Mouse (Mus musculus) liver, adult 2 months (tissue): ENCODE results near the gene Acox3. TPM values are rescaled to one million over a fixed set of nuclear protein-coding genes. Genes with fewer than 3 reads are reported as not detected.

Experiments
- DNase-seq: peaks from one replicate; pipeline ENCODE4 v3.0.0-alpha.2; 2011; ENCODE audit warnings: low read depth, low spot score; ENCODE audit errors: extremely low read depth
- H3K27ac ChIP-seq: fragments of 200-500 bp; replicated peaks from 2 replicates; pipeline ENCODE4 v1.5.1; 2012; ENCODE audit warnings: low read depth, mild to moderate bottlenecking, control low read depth, inconsistent platforms, low read length; ENCODE audit not compliant: insufficient read depth
- H3K27me3 ChIP-seq: fragments of 200-500 bp; 2 replicates; pipeline ENCODE4 v1.6.1; 2012; ENCODE audit warnings: mild to moderate bottlenecking, moderate library complexity, low read length, inconsistent platforms; ENCODE audit not compliant: control insufficient read depth, insufficient read depth
- H3K36me3 ChIP-seq: fragments of 200-500 bp; 2 replicates; pipeline ENCODE4 v1.6.1; 2012; ENCODE audit warnings: low read length, inconsistent platforms; ENCODE audit not compliant: control insufficient read depth, insufficient read depth
- H3K4me1 ChIP-seq: fragments of 200-500 bp; 2 replicates; pipeline ENCODE4 v1.6.1; 2011; ENCODE audit warnings: low read length; ENCODE audit not compliant: control insufficient read depth, insufficient read depth
- H3K4me3 ChIP-seq: fragments of 200-500 bp; 2 replicates; pipeline ENCODE4 v1.5.1; 2011; ENCODE audit warnings: low read depth, mild to moderate bottlenecking, control low read depth, low read length, moderate library complexity; ENCODE audit not compliant: insufficient read depth
- H3K79me2 ChIP-seq: fragments of 200-500 bp; 2 replicates; pipeline ENCODE4 v1.6.1; 2012; ENCODE audit warnings: inconsistent platforms, mild to moderate bottlenecking, low read length, moderate library complexity; ENCODE audit not compliant: control insufficient read depth, insufficient read depth
- H3K9ac ChIP-seq: fragments of 200-500 bp; 2 replicates; pipeline ENCODE4 v1.6.1; 2012; ENCODE audit warnings: low read depth, mild to moderate bottlenecking, control low read depth, inconsistent platforms, low read length
- CTCF ChIP-seq: fragments of 200-500 bp; IDR thresholded peaks from 2 replicates; pipeline ENCODE4 v1.5.1; 2011; ENCODE audit warnings: low read depth, low read length, control low read depth
- POLR2A ChIP-seq: fragments of 200-500 bp; IDR thresholded peaks from 2 replicates; pipeline ENCODE4 v1.6.1; 2011; ENCODE audit warnings: low read length, control low read depth; ENCODE audit not compliant: insufficient read depth; ENCODE audit errors: extremely low read depth
- WGBS: fragments of 180-500 bp; shearing (Covaris S2); methylation state at CpG from one replicate; pipeline ENCODE4 v1.1.7; 2018; 5-methylcytosine and 5-hydroxymethylcytosine counted together
- polyA plus RNA-seq: library from polyadenylated mRNA; depleted of rRNA; stranded (reverse); fragments of >200 nt; gene quantifications from 2 replicates; pipeline ENCODE4 v1.2.3, GENCODE M21; 2012
- total RNA-seq: library from RNA; depleted of rRNA; stranded (reverse); fragments of >200 nt; gene quantifications from 2 replicates; pipeline ENCODE4 v1.2.3, GENCODE M21; 2014

The Acox3 gene
- total and polyA plus RNA-seq, 2 experiments = 22.9 to 24.1 TPM

DNA sequence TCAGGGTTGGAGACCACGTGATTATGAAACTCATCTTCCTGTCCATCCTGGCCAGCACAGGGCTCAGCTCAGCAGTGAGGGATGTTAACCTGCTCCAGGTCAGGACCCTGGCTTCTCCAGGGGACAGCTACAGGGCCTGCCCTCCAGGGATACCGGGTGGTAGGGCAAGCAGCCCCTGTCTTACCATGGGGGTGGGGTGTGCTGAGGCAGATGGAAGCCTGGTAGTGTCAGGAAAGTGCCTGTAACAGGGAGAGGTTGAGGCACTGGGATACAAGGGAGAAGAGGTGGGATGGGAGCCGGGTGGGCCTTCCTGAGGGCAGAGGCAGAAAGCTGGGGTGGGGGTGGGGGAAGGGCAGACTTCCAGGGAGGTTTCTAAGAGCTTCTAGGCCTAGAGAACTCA lies 69.5 kb downstream of the Acox3 start:
- Histone ChIP-seq H3K36me3 (no peaks in the 10 kb centered on the region), H3K4me3 (no peak overlapping the region), H3K79me2 (no peaks in the 10 kb centered on the region), H3K27ac (no peak overlapping the region), H3K9ac (no peak overlapping the region), H3K4me1 (no peaks in the 10 kb centered on the region), H3K27me3 (no peaks in the 10 kb centered on the region)
- TF ChIP-seq POLR2A = no peak
- no peak for TF ChIP-seq CTCF
- no peak for DNase-seq
- 73% methylated on average over 3 of the region's 3 CpGs for WGBS

- no peak overlapping the region for H3K27ac ChIP-seq
- H3K9ac ChIP-seq = no peak overlapping the region
- no peaks in the 10 kb centered on the region for H3K4me1 ChIP-seq
- TF ChIP-seq POLR2A = no peak
- TF ChIP-seq CTCF = no peak
- WGBS = 84% methylated on average over 13 of the region's 13 CpGs
- no peaks in the 10 kb centered on the region for H3K27me3 ChIP-seq
- no peaks in the 10 kb centered on the region for H3K79me2 ChIP-seq
- no peaks in the 10 kb centered on the region for H3K36me3 ChIP-seq
- DNase-seq = no peak
- no peak overlapping the region for H3K4me3 ChIP-seq
Observed at GRCm38 (mm10) chr5:35652872-35653271, 70.0 kb downstream of the Acox3 start.

GRCm38 (mm10) chr5:35653743-35654395 lies 71.0 kb downstream of the Acox3 start:
- H3K36me3 ChIP-seq = no peaks in the 10 kb centered on the region
- H3K4me3 ChIP-seq = no peak overlapping the region
- no peak overlapping the region for H3K27ac ChIP-seq
- no peaks in the 10 kb centered on the region for H3K4me1 ChIP-seq
- H3K9ac ChIP-seq = no peak overlapping the region
- no peaks in the 10 kb centered on the region for H3K27me3 ChIP-seq
- TF ChIP-seq CTCF (no peak), POLR2A (no peak)
- 67% methylated on average over 9 of the region's 9 CpGs for WGBS
- no peak for DNase-seq
- no peaks in the 10 kb centered on the region for H3K79me2 ChIP-seq

DNA sequence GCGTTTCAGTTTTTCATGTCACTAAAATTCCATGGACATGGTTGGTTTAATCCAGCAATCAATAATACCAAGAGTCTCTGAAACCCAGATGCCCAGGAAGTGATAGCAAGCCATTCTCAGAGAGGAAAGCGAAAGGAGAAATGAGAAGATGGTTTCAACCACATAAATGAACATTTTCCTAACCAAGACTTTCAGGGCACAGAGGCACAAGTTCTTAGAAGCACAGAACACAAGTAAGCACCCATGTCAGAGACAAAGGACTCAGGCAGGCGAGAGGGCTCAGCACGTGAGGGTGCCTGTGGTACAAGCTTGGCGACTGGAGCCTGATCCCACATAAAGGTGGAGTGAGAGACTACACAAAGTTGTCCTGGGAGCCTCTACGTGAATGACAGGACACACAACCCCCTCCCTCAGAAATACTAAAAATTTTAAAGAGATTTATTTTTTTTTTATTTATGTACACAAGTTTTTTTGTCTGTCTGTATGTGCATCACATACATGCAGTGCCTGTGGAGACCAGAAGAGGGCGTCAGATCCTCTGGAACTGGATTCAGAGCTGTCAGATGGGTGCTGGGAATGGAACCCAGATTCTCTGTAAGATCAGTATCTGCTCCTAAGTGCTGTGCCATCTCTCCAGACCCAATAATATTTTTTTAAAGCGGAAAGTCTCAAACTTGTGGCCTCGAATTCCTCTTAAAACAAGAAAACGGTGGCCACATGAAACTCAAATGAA lies 73.1 kb downstream of the Acox3 start:
- DNase-seq = no peak
- no peaks in the 10 kb centered on the region for H3K36me3 ChIP-seq
- no peaks in the 10 kb centered on the region for H3K27me3 ChIP-seq
- H3K27ac ChIP-seq = no peak overlapping the region
- no peaks in the 10 kb centered on the region for H3K79me2 ChIP-seq
- no peak for TF ChIP-seq POLR2A
- TF ChIP-seq CTCF = no peak
- no peaks in the 10 kb centered on the region for H3K4me1 ChIP-seq
- 88% methylated on average over 10 of the region's 10 CpGs for WGBS
- no peak overlapping the region for H3K9ac ChIP-seq
- H3K4me3 ChIP-seq = no peak overlapping the region

DNA sequence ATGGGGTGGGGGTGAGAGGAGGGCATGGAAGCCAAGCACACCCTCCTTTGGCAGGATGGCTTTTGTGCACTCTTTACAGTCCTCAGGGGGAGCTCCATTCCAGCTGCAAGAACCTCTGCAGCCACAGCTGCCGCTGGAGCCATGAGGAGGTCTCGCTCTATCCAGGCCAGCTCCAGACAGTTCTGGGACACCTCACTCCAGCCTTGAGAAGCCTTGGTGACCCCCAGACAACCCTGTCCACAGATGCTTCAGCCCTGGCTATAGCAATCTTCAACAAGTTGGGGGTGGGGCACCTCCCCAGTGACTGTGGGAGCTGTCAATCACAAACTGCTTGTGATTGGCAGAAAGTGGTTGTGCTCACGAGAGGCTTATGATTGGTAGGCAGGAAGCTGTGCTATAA lies 76.7 kb downstream of the Acox3 start:
- DNase-seq = no peak
- H3K36me3 ChIP-seq = no peaks in the 10 kb centered on the region
- H3K27ac ChIP-seq = no peak overlapping the region
- no peak overlapping the region for H3K9ac ChIP-seq
- H3K4me1 ChIP-seq = no peaks in the 10 kb centered on the region
- TF ChIP-seq POLR2A = no peak
- H3K27me3 ChIP-seq = no peaks in the 10 kb centered on the region
- no peaks in the 10 kb centered on the region for H3K79me2 ChIP-seq
- no peak overlapping the region for H3K4me3 ChIP-seq
- 72% methylated on average over 3 of the region's 3 CpGs for WGBS

- WGBS = 80% methylated on average over 6 of the region's 6 CpGs
- no peak overlapping the region for H3K27ac ChIP-seq
Observed at GRCm38 (mm10) chr5:35661210-35661609, 78.4 kb downstream of the Acox3 start.

More at GRCm38 (mm10) chr5:35661210-35661609, 78.4 kb downstream of the Acox3 start:
- Histone ChIP-seq H3K27me3 (no peaks in the 10 kb centered on the region), H3K36me3 (no peaks in the 10 kb centered on the region), H3K4me1 (no peaks in the 10 kb centered on the region), H3K79me2 (no peaks in the 10 kb centered on the region), H3K4me3 (no peak overlapping the region), H3K9ac (no peak overlapping the region)
- DNase-seq = no peak
- TF ChIP-seq POLR2A = no peak
- no peak for TF ChIP-seq CTCF
